Mouse (Mus musculus): ENCODE measurements around the gene Atg16l1.

- no peak for TF ChIP-seq POLR2A (IDR thresholded peaks at IDR 0.05; ENCODE audit: low read depth, low read length)
- no peak for TF ChIP-seq CTCF (IDR thresholded peaks at IDR 0.05; ENCODE audit: extremely low read depth, insufficient read depth, insufficient read length, insufficient replicate concordance)
Observed at GRCm38 (mm10) chr1:87798306-87798705, 42.6 kb downstream of the Atg16l1 start.
